Mouse (Mus musculus) intestine, embryonic 16.5 days (tissue): ENCODE measurements around the gene Rrp36. TPM values are rescaled to one million over a fixed set of nuclear protein-coding genes. Genes with fewer than 3 reads are reported as not detected.

Experiments
- ATAC-seq: fragments of 200-750 bp; cut with Nextera tagmentation; 2 replicates; pipeline ENCODE4 v1.8.0; 2017; ENCODE audit warnings: moderate TSS enrichment, moderate library complexity
- H3K27ac ChIP-seq: fragments of 300-500 bp; sonication (generic); 2 replicates; pipeline ENCODE4 v1.5.1; 2014; ENCODE audit warnings: mild to moderate bottlenecking, low read length
- H3K27me3 ChIP-seq: fragments of 300-500 bp; sonication (generic); replicated peaks from 2 replicates; pipeline ENCODE4 v1.6.1; 2014; ENCODE audit warnings: low read length, control low read depth, mixed read lengths; ENCODE audit not compliant: control insufficient read depth, insufficient read depth
- H3K36me3 ChIP-seq: fragments of 300-500 bp; sonication (generic); 2 replicates; pipeline ENCODE4 v1.6.1; 2014; ENCODE audit warnings: low read length, control low read depth; ENCODE audit not compliant: control insufficient read depth, insufficient read depth
- H3K4me1 ChIP-seq: fragments of 300-500 bp; sonication (generic); 2 replicates; pipeline ENCODE4 v1.6.1; 2014; ENCODE audit warnings: low read length, control low read depth, mixed read lengths; ENCODE audit not compliant: control insufficient read depth, insufficient read depth
- H3K4me2 ChIP-seq: fragments of 300-500 bp; sonication (generic); 2 replicates; pipeline ENCODE4 v1.6.1; 2014; ENCODE audit warnings: low read depth, low read length, control low read depth
- H3K4me3 ChIP-seq: fragments of 300-500 bp; sonication (generic); 2 replicates; pipeline ENCODE4 v1.5.1; 2014; ENCODE audit warnings: mild to moderate bottlenecking, low read length
- H3K9ac ChIP-seq: fragments of 300-500 bp; sonication (generic); 2 replicates; pipeline ENCODE4 v1.6.1; 2014; ENCODE audit warnings: low read depth, low read length
- H3K9me3 ChIP-seq: fragments of 300-500 bp; sonication (generic); 2 replicates; pipeline ENCODE4 v1.6.1; 2016; ENCODE audit warnings: low read length, control low read depth; ENCODE audit not compliant: control insufficient read depth
- WGBS: fragments of 180-500 bp; shearing (Covaris S2); extraction: QIAGEN DNeasy Blood & Tissue Kit; methylation state at CpG from one replicate; pipeline ENCODE4 v1.1.7; 2014; 5-methylcytosine and 5-hydroxymethylcytosine counted together
- polyA plus RNA-seq: library from polyadenylated mRNA; unstranded; fragments of >200 nt; fragmentation: Nextera tagmentation; extraction: Ambion mirVana; gene quantifications from 2 replicates; pipeline ENCODE4 v1.2.1, GENCODE M21; 2015

Rrp36 gene
- polyA plus RNA-seq, 1 experiment from 2014 or later = 67.4 TPM

DNA sequence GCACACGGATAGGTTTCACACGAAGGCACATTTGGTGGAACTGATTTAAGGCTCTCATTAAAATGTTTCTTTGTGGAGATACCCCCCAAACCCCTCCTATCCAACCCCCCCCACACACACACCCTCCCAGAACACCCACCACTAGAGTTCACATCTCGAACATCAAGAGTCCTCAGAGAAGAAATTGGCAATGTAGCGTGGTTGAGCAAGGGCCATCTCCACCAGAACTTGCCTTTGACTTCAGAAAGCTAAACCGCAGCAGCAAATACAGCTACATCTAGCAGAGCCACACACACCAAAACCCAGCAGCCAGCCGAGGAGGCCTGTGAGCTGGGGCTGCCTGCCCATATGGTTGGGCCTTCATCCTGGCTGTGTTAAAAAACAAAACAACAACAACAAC is 46.7 kb downstream of the Rrp36 start:
- no peak for ATAC-seq
- H3K27ac ChIP-seq = no peak overlapping the region

GRCm38 (mm10) chr17:46624598-46624997 is 49.6 kb downstream of the Rrp36 start:
- H3K27ac ChIP-seq = no peak overlapping the region
- no peak overlapping the region for H3K4me3 ChIP-seq
- H3K27me3 ChIP-seq = no peaks in the 10 kb centered on the region
- peak overlapping the region; percentile 14; the same call in 1 of the 2 replicates for H3K4me2 ChIP-seq
- no peaks in the 10 kb centered on the region for H3K9me3 ChIP-seq
- peak overlapping the region; percentile 21; the same call in 1 of the 2 replicates for H3K9ac ChIP-seq
- H3K36me3 ChIP-seq = no peaks in the 10 kb centered on the region
- WGBS = 63% methylated on average over 12 of the region's 12 CpGs
- H3K4me1 ChIP-seq = peaks cover 60% of the 10 kb centered on the region
- ATAC-seq = no peak

More for the DNA sequence above, 46.7 kb downstream of the Rrp36 start:
- Histone ChIP-seq H3K27me3 (no peaks in the 10 kb centered on the region), H3K36me3 (no peaks in the 10 kb centered on the region), H3K4me1 (peaks cover 50% of the 10 kb centered on the region), H3K9me3 (no peaks in the 10 kb centered on the region), H3K4me3 (peak overlapping the region; percentile 91), H3K4me2 (peak overlapping the region; percentile 76), H3K9ac (peak overlapping the region; percentile 98)
- WGBS = 37% methylated on average over 6 of the region's 6 CpGs

GRCm38 (mm10) chr17:46623819-46624557 is 50.2 kb downstream of the Rrp36 start:
- Histone ChIP-seq H3K4me1 (peaks cover 65% of the 10 kb centered on the region), H3K27me3 (no peaks in the 10 kb centered on the region), H3K4me2 (peak overlapping the region; percentile 14), H3K9ac (peak overlapping the region; percentile 21; the same call in 1 of the 2 replicates), H3K4me3 (no peak overlapping the region), H3K36me3 (no peaks in the 10 kb centered on the region), H3K9me3 (no peaks in the 10 kb centered on the region), H3K27ac (peak overlapping the region; percentile 40)
- ATAC-seq = no peak
- 26% methylated on average over 10 of the region's 10 CpGs for WGBS

DNA sequence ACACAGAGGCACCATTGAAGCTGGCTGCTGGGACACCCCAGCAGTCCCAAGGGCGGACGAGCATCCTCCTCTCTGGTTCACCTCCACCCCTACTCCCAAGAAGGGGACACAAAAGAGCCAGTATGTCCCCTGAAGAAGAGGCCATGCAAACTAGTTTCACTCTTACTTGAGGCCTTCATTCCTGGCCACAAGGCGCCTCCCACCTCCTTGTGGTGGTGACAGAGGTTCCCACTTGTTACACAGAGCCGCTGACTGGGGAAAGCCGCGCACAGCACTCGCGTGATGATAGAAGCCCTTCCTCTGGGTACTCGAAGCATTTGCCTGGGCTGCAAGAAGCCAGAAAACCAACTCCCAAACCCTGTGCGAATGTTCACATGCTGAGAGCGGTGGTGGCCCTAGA is 51.9 kb downstream of the Rrp36 start:
- Histone ChIP-seq H3K9ac (0 out of 2 replicates have a peak overlapping the region, but pooled peaks have one; percentile 22), H3K4me1 (peaks cover 82% of the 10 kb centered on the region), H3K27ac (no peak overlapping the region), H3K4me2 (no peak overlapping the region), H3K36me3 (no peaks in the 10 kb centered on the region), H3K9me3 (no peaks in the 10 kb centered on the region), H3K27me3 (no peaks in the 10 kb centered on the region), H3K4me3 (no peak overlapping the region)
- no peak for ATAC-seq
- WGBS = 70% methylated on average over 11 of the region's 11 CpGs

DNA sequence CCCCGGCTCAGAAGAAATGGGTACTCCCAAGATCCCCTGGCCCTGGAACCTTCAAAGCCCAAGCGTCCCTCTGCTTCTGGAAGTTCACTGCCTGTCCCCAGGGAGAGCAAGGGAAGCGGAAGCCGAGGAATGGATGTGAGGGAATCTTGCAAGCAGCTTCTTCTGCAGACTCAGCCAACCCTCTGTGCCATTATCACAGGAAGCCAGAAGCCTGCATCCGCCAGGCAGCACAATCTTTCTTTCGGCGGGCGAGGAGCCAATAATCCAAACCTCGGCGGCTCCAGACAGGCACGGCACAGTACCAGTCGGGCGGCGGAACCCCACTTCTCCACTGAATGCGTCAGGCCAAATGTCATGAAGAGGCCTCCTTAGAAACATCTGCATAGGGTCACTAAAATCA is 52.8 kb downstream of the Rrp36 start:
- H3K4me1 ChIP-seq = peaks cover 78% of the 10 kb centered on the region
- H3K9me3 ChIP-seq = no peaks in the 10 kb centered on the region
- no peaks in the 10 kb centered on the region for H3K36me3 ChIP-seq
- 48% methylated on average over 15 of the region's 15 CpGs for WGBS
- no peak for ATAC-seq
- H3K27ac ChIP-seq = peak overlapping the region; percentile 67; the same call in 1 of the 2 replicates
- peak overlapping the region; percentile 22; the same call in 1 of the 2 replicates for H3K9ac ChIP-seq
- no peaks in the 10 kb centered on the region for H3K27me3 ChIP-seq
- no peak overlapping the region for H3K4me3 ChIP-seq
- H3K4me2 ChIP-seq = peak overlapping the region; percentile 18; the same call in 1 of the 2 replicates

GRCm38 (mm10) chr17:46619683-46620357 is 54.3 kb downstream of the Rrp36 start:
- peak; percentile 8; the same call in 1 of the 2 replicates for ATAC-seq
- Histone ChIP-seq H3K4me3 (no peak overlapping the region), H3K9me3 (no peaks in the 10 kb centered on the region), H3K4me1 (peaks cover 75% of the 10 kb centered on the region), H3K27ac (peak overlapping the region; percentile 87), H3K27me3 (no peaks in the 10 kb centered on the region), H3K36me3 (no peaks in the 10 kb centered on the region), H3K9ac (peak overlapping the region; percentile 63), H3K4me2 (peak overlapping the region; percentile 44)
- WGBS = 26% methylated on average over 16 of the region's 16 CpGs

- no peaks in the 10 kb centered on the region for H3K27me3 ChIP-seq
- H3K4me2 ChIP-seq = peak overlapping the region; percentile 44
- peaks cover 68% of the 10 kb centered on the region for H3K4me1 ChIP-seq
- H3K36me3 ChIP-seq = no peaks in the 10 kb centered on the region
- peak overlapping the region; percentile 87 for H3K27ac ChIP-seq
- peak; percentile 57 for ATAC-seq
- H3K9me3 ChIP-seq = no peaks in the 10 kb centered on the region
- 13% methylated on average over 27 of the region's 27 CpGs for WGBS
- H3K9ac ChIP-seq = peak overlapping the region; percentile 63
- peak overlapping the region; percentile 23 for H3K4me3 ChIP-seq
Observed at GRCm38 (mm10) chr17:46618769-46619682, 55.1 kb downstream of the Rrp36 start.

GRCm38 (mm10) chr17:46618394-46618768 is 55.8 kb downstream of the Rrp36 start:
- Histone ChIP-seq H3K4me2 (peak overlapping the region; percentile 44), H3K27ac (peak overlapping the region; percentile 87), H3K9me3 (no peaks in the 10 kb centered on the region), H3K9ac (peak overlapping the region; percentile 63), H3K36me3 (no peaks in the 10 kb centered on the region), H3K4me1 (peaks cover 68% of the 10 kb centered on the region), H3K4me3 (peak overlapping the region; percentile 23), H3K27me3 (no peaks in the 10 kb centered on the region)
- 14% methylated on average over 6 of the region's 6 CpGs for WGBS
- ATAC-seq = peak; percentile 39

DNA sequence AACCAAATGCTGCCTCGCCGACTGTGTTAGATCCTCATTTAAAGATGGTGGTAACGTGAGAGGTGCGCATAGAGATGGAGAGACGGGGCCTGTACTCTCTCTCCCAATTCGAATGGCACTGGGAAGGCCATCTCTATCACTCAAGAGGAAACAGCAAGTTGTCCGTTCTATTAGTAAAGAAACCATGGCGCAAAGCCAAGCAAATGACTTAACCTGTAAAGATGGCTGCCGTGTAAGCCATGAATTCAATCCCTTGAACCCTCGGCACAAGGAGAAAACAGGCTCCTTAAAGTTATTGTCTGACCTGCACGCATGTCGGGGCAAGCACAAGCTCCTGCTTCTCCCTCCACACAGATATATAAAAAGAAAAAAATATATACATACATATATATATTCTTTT is 56.4 kb downstream of the Rrp36 start:
- peak overlapping the region; percentile 44 for H3K4me2 ChIP-seq
- H3K4me3 ChIP-seq = peak overlapping the region; percentile 23
- H3K27me3 ChIP-seq = no peaks in the 10 kb centered on the region
- peaks cover 70% of the 10 kb centered on the region for H3K4me1 ChIP-seq
- H3K9me3 ChIP-seq = no peaks in the 10 kb centered on the region
- H3K27ac ChIP-seq = peak overlapping the region; percentile 87
- no peaks in the 10 kb centered on the region for H3K36me3 ChIP-seq
- no peak for ATAC-seq
- H3K9ac ChIP-seq = no peak overlapping the region
- WGBS = 40% methylated on average over 12 of the region's 12 CpGs
